Mouse (Mus musculus) intestine, embryonic 16.5 days (tissue): Measurements from ENCODE around the gene Cfap100. TPM values are rescaled to one million over a fixed set of nuclear protein-coding genes. Genes with fewer than 3 reads are reported as not detected.

Experiments
- polyA plus RNA-seq: library from polyadenylated mRNA; unstranded; fragments of >200 nt; fragmentation: Nextera tagmentation; extraction: Ambion mirVana; gene quantifications from 2 replicates; pipeline ENCODE4 v1.2.1, GENCODE M21; 2015

The Cfap100 gene
- polyA plus RNA-seq, 1 experiment from 2014 or later: 0.32 TPM

Other genes starting within 250 kb of the Cfap100 start
- not detected in 2 replicates for gene V1ra8, start 226.0 kb downstream of the Cfap100 start, polyA plus RNA-seq
- gene Vmn1r53, start 204.4 kb downstream of the Cfap100 start, polyA plus RNA-seq: 0.12 TPM in 2 replicates
- gene Vmn1r54, start 182.5 kb downstream of the Cfap100 start, polyA plus RNA-seq: not detected in 2 replicates
- not detected in 2 replicates for gene BC048671, start 127.6 kb downstream of the Cfap100 start, polyA plus RNA-seq
- gene Chst13, start 103.6 kb downstream of the Cfap100 start, polyA plus RNA-seq: 0.34 and 1.1 TPM in 2 replicates
- gene Uroc1, start 95.5 kb downstream of the Cfap100 start, polyA plus RNA-seq: 0.12 and 0.65 TPM in 2 replicates
- 4.4 and 4.9 TPM in 2 replicates for gene Zxdc, start 59.3 kb downstream of the Cfap100 start, polyA plus RNA-seq
- 5.9 and 6.3 TPM in 2 replicates for gene Klf15, start 33.8 kb upstream of the Cfap100 start, polyA plus RNA-seq
- gene Aldh1l1, start 57.6 kb upstream of the Cfap100 start, polyA plus RNA-seq: 27.4 and 32.7 TPM in 2 replicates
- gene Slc41a3, start 175.9 kb upstream of the Cfap100 start, polyA plus RNA-seq: 6.4 and 7.1 TPM in 2 replicates